Mouse (Mus musculus) Muller cell, postnatal 12 days (primary cell): Measurements from ENCODE around the gene Exo5.

Experiments used
- DNase-seq: peaks from one replicate; pipeline ENCODE4 v3.0.0-alpha.2; 2015; ENCODE audit errors: inconsistent ontology term

Gene Exo5

DNA sequence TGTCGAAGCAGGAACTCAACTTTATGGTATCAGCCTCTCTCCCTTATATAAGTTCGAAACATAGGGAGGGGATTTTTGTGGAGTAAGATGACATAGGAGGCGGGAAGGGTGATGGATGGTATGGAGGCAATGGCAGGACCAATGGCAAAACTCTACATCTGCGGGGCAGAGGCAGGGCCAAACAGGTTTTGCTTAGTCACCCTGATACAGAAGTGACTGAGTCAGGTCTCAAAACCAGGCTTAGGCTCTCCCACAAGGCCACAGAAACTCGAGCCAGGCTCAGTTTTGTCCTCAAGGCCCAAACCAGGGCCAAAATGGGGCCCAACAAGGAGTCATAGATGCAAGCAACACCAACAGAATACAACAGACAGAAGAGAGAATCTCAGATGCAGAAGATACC lies 19.2 kb downstream of the Exo5 start:
- DNase-seq, result no peak

DNA sequence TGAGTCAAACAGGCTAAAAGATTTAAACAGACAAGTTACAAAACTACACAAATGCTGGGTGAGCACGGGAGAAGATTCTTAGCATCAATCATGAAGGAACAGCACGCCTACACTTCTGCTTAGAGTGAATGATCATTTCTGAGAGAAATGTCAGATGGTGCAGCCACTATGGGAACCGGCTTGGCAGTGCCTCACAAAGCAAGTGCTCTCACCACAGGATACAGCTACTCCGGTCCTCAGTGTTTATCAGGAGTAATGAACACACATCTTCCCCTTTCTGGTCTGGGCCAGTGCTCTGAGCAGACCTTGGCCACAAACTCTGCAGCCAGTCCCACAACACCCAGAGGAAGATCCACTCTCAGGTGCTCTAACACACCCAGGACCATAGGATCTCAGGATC lies 20.3 kb downstream of the Exo5 start:
- DNase-seq, result no peak

DNA sequence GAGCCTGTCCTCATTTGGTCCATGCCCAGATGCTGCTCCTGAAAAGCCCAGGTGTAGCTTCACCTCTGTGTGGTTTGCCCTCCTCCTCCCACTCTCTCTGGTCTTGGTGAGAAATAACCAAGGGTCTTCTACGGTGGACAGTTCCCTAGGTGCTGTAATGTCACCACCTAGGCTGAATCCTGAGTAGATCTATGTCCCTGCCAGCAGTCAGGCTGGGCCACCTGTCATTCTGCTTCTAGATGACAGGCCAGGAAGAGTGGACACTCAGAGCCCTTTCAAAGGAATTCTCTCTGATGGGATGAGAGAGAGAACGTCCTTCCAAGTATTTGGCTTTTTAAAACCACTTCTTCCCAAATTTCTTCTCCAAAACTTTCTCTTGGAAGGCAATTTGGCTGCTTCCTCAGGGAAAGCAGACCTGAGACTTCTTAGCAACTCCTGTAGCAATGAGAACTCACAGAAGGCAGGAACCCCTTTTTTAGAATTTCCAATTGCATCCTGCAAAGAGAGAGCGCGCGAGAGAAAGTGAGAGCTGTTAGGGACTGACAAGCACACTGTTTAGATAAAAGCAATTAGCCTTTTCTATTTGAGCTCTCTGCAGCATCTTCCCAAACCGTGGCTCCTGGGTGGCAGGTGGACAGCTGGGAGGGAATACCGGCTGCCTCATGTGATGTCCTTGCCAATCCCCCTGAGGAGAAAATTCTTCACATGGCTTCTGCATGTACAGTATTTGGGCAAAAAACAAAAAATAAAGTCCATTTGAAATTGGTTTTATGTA lies 28.8 kb downstream of the Exo5 start:
- no peak for DNase-seq

DNA sequence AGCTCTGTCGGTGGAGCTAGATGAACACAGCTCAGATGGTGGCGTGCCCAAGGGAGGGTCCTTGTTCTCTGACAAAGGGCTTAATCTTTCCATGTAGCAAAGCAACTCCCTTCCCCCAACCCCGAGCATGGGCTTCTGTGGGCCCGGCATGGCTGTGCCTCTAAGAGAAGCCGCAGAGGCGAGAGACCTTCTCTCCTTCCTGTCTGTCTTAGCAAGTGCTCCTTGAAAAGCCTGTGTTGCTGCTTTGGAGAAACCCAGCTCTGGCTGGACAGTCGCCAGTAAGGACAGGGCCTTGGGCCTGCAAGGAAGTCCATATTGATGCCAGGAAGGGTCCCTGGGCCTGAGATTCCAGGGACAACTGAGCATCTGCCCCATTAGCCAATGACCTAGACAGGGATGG lies 29.6 kb downstream of the Exo5 start:
- no peak for DNase-seq

DNA sequence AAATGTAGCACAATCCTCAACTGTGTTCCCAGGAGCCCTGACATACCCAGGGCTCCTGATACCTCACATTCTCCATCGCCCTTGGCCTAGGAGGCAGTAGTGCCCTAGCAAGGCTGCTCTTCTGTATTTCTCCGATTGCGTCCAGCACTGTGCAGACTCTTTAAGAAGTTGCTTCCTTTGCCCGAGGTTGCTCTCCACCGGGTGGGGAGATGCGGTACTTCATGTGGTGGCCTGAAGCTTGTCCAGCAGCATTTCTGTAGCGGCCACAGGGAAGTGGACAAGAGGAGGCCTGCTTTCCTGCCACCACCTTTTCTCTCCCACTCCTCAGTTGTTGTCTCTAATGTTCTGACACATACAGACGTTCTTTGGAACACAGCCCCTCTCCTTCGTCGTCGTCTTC lies 30.2 kb downstream of the Exo5 start:
- no peak for DNase-seq

DNA sequence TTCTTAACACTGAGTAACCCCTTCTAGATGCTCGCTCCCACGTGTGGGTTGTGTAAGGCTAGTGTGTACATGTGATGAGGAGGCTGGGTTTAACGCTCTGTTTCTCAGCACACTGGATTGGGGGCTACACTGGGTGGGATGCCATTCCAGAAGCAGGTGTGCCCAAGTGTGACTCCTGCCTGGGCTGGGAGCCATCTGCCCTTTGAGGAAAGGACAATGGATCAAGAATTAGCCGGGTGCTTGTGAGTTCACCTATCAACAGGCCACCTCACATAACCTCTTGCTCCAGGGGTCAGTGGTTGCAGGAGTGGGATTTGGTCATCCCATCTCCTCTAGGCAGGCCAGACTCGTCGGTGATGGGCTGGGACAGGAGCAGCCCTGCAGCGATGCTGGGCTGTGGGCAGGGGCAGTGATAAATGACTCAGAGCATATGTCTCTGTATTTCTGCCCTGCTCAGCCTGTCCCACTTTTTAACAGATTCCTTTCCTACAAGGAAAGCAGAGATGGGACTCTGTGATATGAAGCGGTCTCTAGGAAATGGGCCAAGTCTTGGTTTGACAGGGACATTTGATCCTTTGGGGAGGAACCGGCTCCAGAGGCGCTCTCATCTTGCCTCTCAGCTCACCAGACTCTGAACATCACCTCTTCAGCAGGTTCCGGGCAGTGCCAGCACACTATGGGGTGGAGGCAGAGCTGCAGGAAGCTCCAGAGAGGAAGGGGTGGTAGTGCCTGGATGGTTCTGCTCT lies 31.0 kb downstream of the Exo5 start:
- peak; percentile 14 for DNase-seq

DNA sequence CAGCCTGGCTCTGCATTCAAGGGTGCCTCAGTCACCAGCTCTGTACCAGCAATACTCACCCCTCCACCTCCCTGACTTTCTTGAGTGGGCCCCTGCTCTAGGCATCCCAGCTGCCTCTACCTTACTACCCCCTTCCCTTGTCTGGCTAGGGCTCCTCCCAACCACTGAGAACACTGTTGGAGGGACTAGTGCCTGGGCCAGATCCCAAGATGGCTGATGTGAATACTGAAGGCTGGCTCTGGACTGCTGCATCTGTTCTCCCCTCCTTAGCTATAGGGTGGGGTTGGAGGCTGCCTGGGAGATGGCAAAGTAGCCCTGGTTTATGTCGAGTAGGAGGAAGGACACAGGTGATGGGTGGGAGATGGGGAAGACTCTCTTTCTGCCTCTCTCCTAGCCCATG lies 32.3 kb downstream of the Exo5 start:
- DNase-seq, result no peak

DNA sequence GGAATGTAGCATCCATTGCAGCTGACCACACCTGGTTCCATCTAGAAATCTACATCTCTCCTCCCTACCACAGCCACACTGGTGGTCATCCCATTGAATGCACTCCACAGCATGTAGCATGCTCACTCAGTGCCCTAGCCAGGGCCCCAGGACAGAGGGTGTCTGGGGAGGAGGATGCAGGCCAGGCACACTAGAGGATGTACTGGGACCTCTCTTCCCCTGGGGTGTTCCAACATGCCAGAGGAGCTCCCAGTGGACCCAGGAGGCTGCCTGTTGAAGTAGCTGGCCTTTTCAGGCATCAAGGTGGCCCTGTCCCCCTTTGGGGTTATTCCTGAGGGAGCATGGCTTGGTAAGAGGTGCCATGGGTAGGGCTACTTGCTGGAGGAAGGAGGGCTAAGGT lies 32.9 kb downstream of the Exo5 start:
- DNase-seq, result no peak

DNA sequence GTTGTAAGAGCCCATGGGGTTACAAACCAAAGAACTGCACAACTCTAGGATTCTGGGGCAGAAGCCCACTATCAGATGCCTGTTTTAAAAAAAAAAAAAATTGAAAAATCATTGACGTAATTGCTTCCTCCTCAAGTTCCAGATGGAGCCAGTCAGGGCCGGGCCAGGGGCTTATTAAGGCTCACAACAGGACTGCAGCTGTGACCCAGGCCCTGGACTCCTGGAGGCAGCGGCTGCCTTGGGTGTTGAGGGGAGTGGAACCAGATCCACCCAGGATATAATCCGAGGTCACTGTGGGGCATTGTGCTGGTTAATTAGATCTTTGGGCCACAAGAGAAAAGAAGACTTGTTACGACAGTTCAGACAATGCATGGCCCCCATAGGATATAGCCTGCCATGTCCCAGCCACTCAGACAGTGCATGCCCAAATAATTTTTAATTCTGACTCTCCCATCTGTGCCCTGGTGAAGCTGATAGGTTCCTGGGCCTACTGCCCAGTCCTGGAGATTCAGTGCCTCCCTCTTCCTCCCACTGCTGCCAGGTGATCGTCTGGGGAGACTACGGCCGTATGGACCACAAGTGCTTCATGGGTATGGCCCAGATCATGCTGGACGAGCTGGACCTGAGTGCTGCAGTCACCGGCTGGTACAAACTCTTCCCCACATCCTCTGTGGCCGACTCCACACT lies 33.9 kb downstream of the Exo5 start:
- DNase-seq, result no peak

DNA sequence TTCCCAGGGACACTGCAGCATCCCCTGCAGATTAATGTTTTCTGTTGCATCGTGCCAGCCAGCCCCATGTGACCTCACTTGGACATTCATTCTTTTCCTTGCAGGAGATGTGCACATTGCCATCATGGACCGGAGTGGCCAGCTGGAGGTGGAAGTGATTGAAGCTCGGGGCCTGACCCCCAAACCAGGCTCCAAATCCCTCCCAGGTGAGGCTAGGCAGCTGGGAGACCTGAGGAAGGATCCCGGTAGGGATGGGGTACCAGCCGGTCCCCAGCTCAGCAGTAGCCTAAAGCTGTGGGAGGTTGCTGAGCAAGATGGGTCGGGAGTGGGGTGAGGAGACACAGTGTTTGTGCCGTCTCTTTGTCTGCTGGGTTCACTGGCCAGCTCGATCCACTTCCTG lies 35.9 kb downstream of the Exo5 start:
- no peak for DNase-seq

DNA sequence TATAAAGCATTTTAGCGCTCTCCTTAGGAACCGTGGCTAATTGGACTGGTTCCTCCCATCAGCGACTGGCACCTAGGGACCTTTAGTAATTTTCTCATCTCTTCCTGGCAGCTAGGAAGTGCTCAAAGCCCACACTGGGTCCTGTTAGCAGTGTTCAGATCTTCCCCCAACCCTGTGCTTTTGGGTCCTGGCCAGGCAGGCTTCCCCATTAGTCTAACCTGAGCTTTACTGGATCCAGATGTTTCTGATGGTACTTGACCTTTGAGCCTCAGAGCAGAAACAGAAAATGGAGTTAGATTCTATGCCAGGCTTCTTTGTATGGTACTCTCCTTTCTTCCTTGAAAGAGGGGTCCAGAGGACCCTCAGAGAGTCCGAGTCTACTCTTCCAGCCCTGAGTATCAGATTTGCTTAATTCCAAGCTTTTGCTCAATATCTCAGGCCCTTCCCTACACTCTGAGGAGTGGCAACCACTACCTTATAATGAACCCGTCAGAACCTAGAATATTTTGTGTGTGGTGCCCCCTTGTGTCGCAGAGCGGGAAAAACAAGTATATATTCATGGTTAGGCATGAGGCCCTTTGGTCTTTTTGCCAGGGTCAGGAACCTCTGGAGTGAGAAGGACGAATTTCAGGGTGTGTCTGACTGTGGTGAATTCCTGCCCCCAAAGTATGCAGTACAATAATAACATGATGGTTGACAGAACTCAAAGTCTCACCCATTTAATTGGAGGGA lies 37.3 kb downstream of the Exo5 start:
- DNase-seq, result peak; percentile 47

DNA sequence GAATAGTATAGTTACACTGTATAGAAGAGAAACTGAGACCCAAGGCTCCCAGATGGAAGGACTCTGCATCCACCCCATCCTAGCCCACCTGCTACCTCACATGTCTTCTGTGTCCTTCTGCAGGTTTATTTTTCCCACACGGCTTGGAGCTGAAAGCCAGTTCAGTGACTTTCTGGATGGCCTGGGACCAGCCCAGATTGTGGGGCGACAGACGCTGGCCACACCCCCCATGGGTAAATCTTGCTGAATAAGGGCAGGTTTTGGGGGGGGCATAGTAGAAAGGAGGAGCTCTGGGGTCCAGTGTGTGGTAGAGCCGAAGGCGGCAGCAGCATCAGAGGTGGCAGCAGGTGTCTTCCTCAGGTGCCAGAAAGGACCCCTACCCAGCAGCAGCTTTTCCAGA lies 38.0 kb downstream of the Exo5 start:
- DNase-seq, result no peak

DNA sequence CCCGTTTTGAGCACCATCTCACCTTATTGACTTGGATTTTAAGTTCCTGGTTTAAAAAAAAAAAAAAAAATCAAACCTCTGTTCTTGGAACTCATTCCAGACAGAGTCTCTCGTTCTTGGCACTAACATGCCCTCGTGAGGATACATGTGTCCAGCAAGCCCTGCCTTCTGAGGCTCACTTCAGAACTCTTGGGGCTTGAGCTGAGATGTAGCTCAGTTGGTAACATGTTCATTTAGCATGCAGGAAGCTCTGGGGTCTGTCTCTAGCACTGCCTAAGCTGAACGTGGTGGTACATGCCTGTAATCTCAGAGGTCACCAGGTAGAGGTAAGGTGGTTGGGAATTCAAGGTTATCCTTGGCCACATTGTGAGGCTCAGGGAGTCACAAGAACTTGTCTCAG lies 38.7 kb downstream of the Exo5 start:
- DNase-seq, result no peak

DNA sequence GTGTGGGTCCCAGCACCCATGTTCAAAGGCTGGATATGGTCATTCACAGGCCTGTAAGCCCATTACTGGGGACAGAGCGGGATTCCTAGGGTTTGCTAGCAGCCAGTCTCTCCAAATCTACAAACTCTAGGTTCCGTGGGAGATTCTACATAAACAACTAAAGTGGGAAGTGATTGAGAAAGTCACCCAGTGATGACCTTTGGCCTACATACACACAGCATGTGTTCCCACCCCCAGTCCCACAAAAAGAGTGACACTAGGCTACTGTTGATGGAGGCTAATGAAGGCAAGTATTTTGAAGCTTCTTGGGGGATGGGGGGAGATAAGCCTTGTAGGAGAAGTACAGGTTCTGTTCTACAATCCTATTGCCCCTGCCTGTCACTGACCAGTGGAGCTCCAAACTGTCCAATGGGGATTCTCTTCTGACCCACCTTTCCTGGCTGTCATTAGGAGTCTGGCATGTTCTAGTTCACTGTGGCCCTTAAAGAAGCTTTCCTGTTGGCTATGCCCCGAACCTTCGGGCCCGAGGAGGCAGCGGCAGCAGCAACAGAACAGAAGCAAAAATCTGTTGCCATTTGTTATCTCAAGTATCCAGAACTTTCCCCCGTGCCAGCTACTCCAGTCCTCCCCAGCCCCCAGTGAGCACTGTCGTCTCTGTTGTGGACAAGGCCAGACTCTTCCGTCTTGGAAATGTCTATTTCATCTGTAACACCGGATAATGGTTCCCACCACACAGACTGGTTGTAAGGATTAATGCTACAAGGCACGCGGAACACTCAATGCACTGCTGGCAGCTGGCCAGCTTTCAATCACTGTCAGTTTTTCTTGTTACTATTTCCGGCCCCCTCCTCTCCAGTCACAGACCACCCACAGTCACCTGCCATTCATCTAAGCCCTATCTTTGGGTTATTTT lies 39.4 kb downstream of the Exo5 start:
- no peak for DNase-seq

DNA sequence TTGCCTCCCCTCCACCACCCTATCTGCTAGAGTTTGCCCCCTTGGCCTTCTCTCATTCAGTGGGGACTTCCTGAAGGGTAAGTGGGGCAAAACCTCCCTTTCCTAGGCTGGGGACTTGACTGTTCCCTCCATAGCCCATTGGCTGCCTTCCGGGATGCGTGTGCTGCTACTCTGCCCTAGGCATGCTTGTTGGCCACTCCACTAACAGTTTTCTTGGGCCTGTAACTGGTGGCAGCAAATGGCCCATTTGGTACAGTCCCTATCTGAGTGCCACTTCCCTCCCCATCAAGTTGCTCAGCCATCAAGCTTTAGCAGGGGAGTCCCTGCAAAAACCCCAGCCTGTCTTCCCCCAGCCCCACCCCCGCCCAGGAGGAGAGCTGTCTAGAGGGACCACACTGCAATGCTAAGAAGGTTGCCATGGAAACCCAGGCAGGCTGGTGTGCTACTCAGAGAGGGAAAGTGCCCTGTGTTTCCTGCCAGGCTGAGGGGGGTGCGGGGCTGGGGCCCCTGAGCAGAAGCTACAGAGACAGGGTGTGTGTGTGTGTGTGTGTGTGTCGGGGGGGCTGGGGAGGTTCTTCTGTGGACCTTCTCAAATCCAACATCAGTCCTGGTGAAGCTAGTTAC lies 42.7 kb downstream of the Exo5 start:
- no peak for DNase-seq

DNA sequence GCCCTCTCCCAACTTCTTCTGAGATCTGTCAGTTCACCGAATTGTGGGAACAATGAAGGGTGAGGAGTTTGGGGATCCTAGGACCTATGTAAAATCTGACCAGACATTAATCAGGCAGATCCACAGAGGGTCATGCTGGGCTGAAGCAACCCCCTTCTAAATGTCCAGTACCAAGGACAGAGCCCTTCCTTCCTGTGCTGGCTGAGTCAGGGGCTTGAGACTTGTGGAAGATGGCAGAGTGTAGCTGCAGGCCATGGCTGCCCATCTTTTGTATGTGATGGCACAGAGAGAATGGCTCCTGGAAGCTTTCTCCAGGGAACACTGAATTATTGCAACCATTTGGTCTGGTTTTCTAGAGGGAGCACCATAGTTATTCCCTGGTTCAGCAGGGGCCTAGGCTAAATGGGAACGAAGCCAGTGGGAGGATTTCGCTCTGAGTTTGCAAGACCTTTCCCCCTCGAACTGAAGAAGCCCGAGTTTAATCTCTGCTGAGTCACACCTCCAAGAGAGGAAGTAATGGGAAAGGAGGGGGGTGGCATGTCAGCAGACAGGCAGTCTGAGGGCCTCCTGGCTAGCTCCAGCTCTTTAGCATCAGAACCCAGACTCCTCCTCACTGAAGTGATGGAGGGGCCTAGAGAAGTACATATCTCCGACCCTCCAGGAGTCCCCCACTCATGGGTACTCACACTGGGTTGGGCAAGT lies 43.9 kb downstream of the Exo5 start:
- DNase-seq, result no peak

DNA sequence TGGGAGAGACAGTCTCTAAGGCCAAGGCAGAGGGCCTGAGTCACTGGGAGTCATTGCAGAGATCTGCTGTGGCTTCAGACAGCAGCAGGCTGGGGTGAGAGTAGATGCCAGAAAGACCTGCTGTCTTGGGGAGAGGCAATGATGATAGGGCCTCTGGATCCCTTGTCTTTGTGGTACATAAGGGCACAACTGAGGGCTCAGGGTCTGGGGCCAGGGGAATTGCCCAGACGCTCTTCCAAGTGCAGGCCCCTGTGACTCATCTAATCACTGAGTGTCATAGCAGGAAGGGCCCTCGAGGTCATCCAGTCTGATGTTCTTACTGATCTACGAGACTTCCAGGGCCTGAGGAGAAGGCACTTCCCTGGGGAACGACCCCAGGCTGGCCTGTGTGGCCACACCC lies 45.4 kb downstream of the Exo5 start:
- no peak for DNase-seq

DNA sequence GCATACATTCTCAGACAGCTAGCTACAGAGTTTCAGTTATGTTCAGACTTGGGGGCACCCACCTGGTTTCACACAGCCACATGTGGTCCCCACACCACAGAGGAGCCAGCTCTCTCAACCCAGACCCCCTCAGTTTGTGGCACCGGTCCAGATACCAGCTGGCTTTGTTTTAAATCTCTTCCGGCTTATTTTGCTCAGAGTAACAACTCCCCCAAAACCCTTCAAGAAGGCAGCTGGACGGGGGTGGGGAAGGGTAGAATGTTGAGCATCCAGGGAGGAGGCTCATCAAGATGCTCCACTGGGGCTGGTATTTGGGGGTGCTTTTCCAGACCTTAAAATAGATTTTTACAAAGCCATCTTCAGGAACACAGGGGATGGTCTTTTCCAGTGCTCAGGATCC lies 46.1 kb downstream of the Exo5 start:
- no peak for DNase-seq

DNA sequence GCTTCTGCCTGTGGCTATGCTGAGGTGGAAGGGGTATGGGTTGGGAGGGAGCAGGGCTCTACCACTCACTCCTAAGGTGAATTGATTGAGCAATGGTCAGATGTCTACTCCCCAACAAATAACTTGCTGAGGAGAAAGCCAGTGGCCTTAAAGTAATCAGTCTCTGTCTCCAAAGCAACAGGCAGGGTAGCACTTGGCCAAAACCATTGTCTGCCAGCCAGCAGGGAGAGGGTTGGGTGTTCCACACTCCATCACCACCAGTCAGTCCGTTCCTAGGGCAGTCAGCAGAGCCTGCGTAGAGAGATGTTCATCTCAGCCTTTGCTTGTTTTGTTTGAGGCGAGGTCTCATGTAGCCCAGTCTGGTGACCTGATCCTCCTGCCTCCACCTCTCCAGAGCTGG lies 48.9 kb downstream of the Exo5 start:
- no peak for DNase-seq
